Mouse (Mus musculus): ENCODE measurements around the gene Bdkrb1. TPM values are rescaled to one million over a fixed set of nuclear protein-coding genes. Genes with fewer than 3 reads are reported as not detected.

The Bdkrb1 gene
- total RNA-seq, 2 experiments from 2014 or later: not detected

- intact Hi-C loops (cut with DNase I): no loop called here
- no peak for DNase-seq
Measured at GRCm38 (mm10) chr12:105593471-105593870, 9.4 kb upstream of the Bdkrb1 start.

DNA sequence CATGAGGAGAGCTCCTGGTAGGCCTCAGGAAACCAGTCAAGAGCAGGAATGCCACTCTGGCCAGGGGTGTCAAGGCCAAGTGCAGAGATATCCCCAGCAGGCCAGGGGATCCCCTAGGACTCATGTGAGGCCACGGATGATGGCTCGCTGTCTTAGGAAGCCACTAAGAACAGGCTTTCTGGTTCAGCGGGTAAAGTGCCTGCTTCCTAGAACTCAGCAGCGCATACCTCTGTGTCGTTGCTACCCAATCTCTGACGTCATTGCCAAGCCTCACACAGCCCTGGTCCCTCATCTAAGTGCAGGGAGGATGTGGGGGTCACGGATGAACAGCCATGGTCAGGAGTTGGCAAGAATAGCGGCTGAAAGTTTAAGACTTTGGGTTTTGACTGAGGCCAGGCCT lies 5.8 kb upstream of the Bdkrb1 start:
- DNase-seq: no peak
- intact Hi-C loops (cut with DNase I): no loop called here

DNA sequence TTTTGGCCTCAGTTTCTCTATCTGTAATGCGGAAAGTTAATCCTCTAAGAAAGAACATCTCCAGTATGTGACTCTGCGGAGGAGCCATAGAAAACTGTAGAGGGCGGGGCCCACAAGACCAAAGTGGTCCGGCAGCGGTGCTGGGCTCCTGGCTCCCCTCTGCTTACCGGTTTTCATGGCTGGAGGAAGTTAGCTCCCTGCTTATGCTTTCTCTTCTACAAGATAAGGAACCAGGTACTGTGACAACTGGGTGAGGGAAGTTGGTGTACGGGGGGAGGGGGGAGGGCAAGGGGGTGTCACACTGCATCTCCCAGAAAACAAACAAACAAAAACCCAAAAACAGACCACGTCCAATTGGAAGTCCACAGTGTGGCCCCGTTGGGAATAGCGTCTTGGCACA lies 4.4 kb upstream of the Bdkrb1 start:
- intact Hi-C loops (cut with DNase I): no loop called here

GRCm38 (mm10) chr12:105599098-105599497 lies 3.8 kb upstream of the Bdkrb1 start:
- intact Hi-C loops (cut with DNase I): no loop called here

More for the DNA sequence above, 4.4 kb upstream of the Bdkrb1 start:
- DNase-seq: no peak

GRCm38 (mm10) chr12:105601586-105601985 lies 1.3 kb upstream of the Bdkrb1 start:
- intact Hi-C loops (cut with DNase I): no loop called here
- no peak for DNase-seq

More at GRCm38 (mm10) chr12:105599098-105599497, 3.8 kb upstream of the Bdkrb1 start:
- DNase-seq: no peak

- intact Hi-C loops (cut with DNase I): no loop called here
- DNase-seq: no peak
Measured at GRCm38 (mm10) chr12:105603904-105604303, 1.0 kb downstream of the Bdkrb1 start.

GRCm38 (mm10) chr12:105605212-105605611 lies 2.3 kb downstream of the Bdkrb1 start:
- no peak for DNase-seq
- intact Hi-C loops (cut with DNase I): no loop called here

GRCm38 (mm10) chr12:105606881-105607280 lies 4.0 kb downstream of the Bdkrb1 start:
- no peak for DNase-seq
- intact Hi-C loops (cut with DNase I): no loop called here

DNA sequence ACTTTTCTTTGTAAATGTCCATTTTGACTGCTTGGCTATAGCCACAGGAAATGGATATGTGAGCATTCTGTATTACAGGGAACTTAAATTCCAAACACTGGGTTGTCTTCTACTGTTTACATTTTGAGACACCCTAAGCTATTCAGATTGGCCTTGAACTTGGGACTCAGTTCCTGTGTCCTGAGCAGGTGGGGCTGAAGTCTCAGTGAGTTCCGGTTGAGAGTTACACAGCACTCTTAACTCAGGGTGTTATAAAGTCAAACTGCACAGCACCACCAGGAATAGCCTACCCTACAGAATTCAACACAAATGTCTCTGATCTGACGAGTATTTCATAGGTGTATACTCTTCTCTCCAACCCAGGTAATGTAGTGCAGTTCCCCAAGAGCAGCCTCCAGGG lies 8.2 kb downstream of the Bdkrb1 start:
- DNase-seq: no peak
- intact Hi-C loops (cut with DNase I): loop anchor here (1.0 kb wide), 1 partner anchor 113 kb away; no protein-coding TSS in a partner anchor

DNA sequence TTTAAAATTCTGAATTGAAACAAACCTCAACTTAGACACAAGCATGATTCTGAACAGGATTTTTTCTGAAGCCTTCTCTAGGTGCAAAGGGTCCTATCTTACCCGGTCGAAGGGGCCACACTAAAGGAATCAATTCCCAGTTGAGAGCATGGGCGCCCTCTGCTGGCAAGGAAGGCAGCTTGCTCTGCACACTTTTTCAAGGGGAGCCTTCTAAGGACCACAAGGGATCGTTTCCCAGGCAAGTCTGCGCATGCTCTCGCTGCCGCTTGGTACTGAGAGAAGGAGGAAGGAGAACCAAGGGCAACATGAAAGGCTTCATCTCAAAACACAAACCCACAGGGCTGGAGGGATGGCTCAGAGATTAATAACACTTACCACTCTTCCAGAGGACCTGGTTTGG lies 8.9 kb downstream of the Bdkrb1 start:
- DNase-seq: peak; percentile 20 to 58
- intact Hi-C loops (cut with DNase I): loop anchor here (1.0 kb wide), 1 partner anchor 113 kb away; no protein-coding TSS in a partner anchor

- DNase-seq: no peak
- intact Hi-C loops (cut with DNase I): no loop called here
Measured at GRCm38 (mm10) chr12:105613559-105613958, 10.7 kb downstream of the Bdkrb1 start.

- intact Hi-C loops (cut with DNase I): no loop called here
- no peak for DNase-seq
Measured at GRCm38 (mm10) chr12:105622048-105622447, 19.2 kb downstream of the Bdkrb1 start.

DNA sequence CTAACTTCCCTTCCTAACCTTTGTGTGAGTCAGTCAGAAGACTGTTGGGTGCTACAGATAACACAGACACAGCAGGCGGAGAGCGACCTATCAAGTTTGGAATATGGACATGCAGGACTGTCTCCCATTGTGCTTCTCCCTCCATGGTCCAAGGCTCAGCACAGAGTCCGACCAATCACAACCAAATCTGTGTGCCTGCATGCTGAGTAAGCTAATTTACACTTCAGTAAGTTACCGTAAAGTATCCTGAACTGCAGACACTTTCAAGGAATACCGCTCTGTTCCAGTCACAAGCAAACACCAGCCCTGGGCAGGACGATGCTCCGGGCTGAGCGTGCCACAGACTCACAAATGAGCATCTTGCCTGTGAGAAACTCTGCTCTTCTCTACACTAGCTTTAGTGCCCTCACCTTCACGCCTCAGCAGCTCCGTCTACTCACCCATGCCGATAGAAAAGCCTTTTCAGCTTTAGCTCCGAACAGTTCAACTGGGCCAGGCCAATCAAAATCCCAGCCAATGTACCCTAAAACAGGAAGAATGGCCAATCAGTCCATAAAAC lies 20.2 kb downstream of the Bdkrb1 start:
- intact Hi-C loops (cut with DNase I): loop anchor here (1.0 kb wide), 1 partner anchor 12 kb away; no protein-coding TSS in a partner anchor
- DNase-seq: no peak

DNA sequence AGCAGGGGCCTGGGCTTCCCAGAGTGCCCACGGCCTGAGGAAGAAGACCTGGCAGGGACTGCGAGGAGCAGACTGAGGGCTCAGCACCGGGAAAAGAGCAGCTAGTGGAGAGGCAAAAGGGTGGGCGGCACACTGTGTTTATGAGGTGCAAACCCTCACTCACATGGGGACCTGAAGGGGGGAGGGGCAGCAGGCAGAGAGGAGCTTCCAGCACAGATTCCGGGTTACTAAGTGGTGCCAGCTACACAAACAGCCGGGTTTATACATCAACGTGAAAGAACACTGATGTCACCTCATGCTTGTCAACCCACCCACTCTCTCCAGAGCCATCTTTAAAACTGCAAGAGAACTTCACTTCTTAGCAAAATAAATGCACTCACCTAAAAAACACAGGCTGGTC lies 22.9 kb downstream of the Bdkrb1 start:
- intact Hi-C loops (cut with DNase I): no loop called here
- DNase-seq: no peak

GRCm38 (mm10) chr12:105634374-105635067 lies 31.6 kb downstream of the Bdkrb1 start:
- intact Hi-C loops (cut with DNase I): loop anchor here (1.0 kb wide), 1 partner anchor 11 kb away; no protein-coding TSS in a partner anchor
- no peak for DNase-seq

DNA sequence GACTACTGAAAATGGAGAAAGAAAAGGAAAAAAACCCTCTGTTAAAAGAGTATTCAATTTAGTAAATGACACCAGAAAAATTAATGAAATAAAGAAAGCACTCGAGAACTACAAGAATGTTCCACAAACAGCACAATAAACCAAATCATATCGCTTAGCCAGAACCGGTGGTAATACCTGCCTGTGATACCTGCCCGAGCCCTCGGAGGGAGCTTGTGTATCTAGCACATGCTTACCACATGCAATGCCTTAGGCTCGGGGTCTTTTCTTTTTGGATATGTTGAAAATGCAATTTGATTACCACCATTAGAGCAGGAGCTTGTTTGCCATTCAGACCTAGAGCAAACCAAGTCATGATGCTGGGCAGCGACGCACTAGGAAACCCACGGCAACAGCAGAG lies 33.7 kb downstream of the Bdkrb1 start:
- intact Hi-C loops (cut with DNase I): no loop called here
- no peak for DNase-seq

GRCm38 (mm10) chr12:105637554-105637953 lies 34.7 kb downstream of the Bdkrb1 start:
- no peak for DNase-seq

DNA sequence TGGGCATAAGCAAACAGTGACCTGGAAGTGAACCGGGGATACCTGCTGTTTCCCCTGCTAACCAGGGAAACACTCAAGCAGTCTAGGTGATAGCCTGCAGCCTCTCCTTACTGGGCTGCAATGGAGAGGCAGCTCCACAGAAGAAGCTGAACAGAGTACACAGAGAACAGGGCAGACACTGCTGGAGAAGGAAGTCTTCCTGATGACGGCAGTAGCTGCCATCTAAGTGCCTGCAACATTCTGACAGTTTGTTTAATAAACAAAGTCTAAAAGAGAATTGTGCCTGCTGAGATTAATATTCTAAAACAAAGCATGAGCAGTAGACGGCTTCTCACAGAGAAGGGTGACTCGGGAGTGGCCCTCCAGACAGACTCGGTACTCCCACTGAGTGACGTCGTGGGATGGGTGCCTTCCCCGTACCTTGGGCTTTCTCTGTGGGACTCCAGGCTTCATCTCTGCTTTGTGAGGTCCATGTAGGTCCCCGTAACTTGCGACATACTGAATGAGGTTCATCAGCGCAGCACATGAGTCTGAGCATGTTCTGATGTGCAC lies 40.0 kb downstream of the Bdkrb1 start:
- DNase-seq: no peak
- intact Hi-C loops (cut with DNase I): no loop called here

More at GRCm38 (mm10) chr12:105637554-105637953, 34.7 kb downstream of the Bdkrb1 start:
- intact Hi-C loops (cut with DNase I): no loop called here
